Mouse (Mus musculus): ENCODE measurements around the gene Fan1. TPM values are rescaled to one million over a fixed set of nuclear protein-coding genes. Genes with fewer than 3 reads are reported as not detected.

The Fan1 gene
- polyA plus RNA-seq, 2 experiments, result 0.70 to 1.1 TPM

DNA sequence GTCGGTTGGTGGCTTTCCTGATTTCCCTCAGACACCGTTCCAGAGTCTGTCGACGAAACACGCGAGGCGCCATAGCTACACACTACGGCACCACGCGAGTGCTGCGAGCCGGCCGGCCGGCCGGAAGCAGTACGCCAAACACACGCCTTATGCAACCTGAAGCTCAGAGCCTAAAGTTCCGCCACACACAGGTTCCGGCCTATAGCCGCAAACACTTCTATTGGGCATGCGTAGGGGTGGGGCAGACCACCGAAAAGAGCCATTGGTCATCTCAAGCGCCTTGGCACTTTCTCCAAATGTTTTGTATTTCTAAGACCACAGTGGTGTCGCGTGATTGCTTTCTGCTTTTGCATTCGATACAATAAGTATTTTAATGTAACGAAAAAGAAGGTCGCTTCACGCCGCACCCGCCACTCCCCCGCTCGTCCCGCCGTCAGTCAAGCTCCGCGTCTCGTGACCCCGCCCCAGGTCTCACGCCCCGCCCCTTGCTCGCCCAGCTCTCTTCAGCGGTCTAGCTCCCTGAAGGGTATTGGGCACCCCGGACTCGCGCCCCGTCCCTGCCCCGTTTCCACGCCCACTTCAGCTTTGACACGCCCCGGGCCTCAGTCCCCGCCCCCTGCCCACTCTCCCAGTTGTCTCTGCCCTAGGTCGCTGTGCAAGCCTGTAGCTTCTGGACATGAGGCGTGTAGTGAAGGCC is 18.4 kb upstream of the Fan1 start, which contains the start of the genes Mphosph10 and Mcee:
Mphosph10 (minus strand) TSS at position 147 of the 697 bp plus-strand sequence.
Mcee (plus strand) TSS at position 486 of the 697 bp plus-strand sequence.
- Histone ChIP-seq H3K27ac (peak within 1 kb of the TSS; percentile 37), H3K27me3 (ENCODE audit: control insufficient read depth, insufficient read depth, low read length) (no peaks in the 10 kb centered on the region), H3K4me2 (ENCODE audit: low read depth) (peak within 1 kb of the TSS; percentile 86), H3K4me3 (ENCODE audit: insufficient read depth in 1 of 2, low read depth in 2 of 2, low read length in 2 of 2) (peak within 1 kb of the TSS; percentile 95 to 98), H3K36me3 (replicated peaks; ENCODE audit: control insufficient read depth, insufficient read depth, low read depth) (peaks cover 20% of the 10 kb centered on the region), H3K9ac (replicated peaks) (peak within 1 kb of the TSS; percentile 86), H3K4me1 (replicated peaks; ENCODE audit: control insufficient read depth in 2 of 2, insufficient read depth in 2 of 2, low read length in 1 of 2) (peaks cover 4 to 10% of the 10 kb centered on the region in 2 experiments; a peak in 2 of 4 replicates), H3K9me3 (ENCODE audit: control insufficient read depth, low read length) (no peaks in the 10 kb centered on the region)
- peak; percentile 98 for ATAC-seq (ENCODE audit: insufficient read depth)
- TF ChIP-seq CTCF (IDR thresholded peaks at IDR 0.05; ENCODE audit: low read depth) (no peak), EP300 (IDR thresholded peaks at IDR 0.05; ENCODE audit: low read depth) (peak; percentile 59; the same call in 1 of the 2 replicates)
- peak; percentile 93 for DNase-seq (ENCODE audit: low read depth in 3 of 3, low spot score in 3 of 3)
- under 1% methylated on average over 54 of the region's 54 CpGs for WGBS (ENCODE audit: insufficient replicate concordance)

DNA sequence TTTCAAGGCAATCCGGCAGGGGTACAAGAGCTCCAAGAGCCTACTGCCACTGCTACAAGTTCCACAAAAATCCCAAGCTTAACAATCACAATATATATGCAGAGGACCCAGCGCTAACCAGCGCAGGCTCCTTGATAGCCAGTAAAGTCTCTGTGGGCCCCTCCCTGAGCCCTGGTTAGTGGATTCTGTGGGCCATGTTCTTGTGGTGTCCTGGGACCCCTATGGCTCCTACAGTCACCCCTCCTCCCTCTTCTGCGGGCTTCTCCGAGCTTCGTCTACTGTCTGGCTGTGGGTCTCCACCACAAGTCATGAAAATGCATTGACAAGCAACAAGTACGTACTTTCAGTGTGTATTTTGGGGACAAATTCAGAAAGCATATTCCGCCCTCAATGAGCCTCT is 17.6 kb upstream of the Fan1 start:
- no peaks in the 10 kb centered on the region for H3K27me3 ChIP-seq (ENCODE audit: control insufficient read depth, insufficient read depth, low read length)
- ATAC-seq (ENCODE audit: insufficient read depth) (no peak), DNase-seq (ENCODE audit: low read depth in 3 of 3, low spot score in 3 of 3) (peak in 1 of 3 experiments; percentile 36)
- H3K4me2 ChIP-seq (ENCODE audit: low read depth), result peak overlapping the region; percentile 86
- peak overlapping the region; percentile 86 for H3K9ac ChIP-seq (replicated peaks)
- TF ChIP-seq EP300 (IDR thresholded peaks at IDR 0.05; ENCODE audit: low read depth), result no peak
- peaks cover 4 to 10% of the 10 kb centered on the region in 2 experiments; a peak in 2 of 4 replicates for H3K4me1 ChIP-seq (replicated peaks; ENCODE audit: control insufficient read depth in 2 of 2, insufficient read depth in 2 of 2, low read length in 1 of 2)
- H3K9me3 ChIP-seq (ENCODE audit: control insufficient read depth, low read length), result no peaks in the 10 kb centered on the region
- peak overlapping the region; percentile 95 to 98 for H3K4me3 ChIP-seq (ENCODE audit: insufficient read depth in 1 of 2, low read depth in 2 of 2, low read length in 2 of 2)
- peak overlapping the region; percentile 37 for H3K27ac ChIP-seq
- WGBS (ENCODE audit: insufficient replicate concordance), result under 1% methylated on average over 8 of the region's 8 CpGs
- peaks cover 28% of the 10 kb centered on the region for H3K36me3 ChIP-seq (replicated peaks; ENCODE audit: control insufficient read depth, insufficient read depth, low read depth)

DNA sequence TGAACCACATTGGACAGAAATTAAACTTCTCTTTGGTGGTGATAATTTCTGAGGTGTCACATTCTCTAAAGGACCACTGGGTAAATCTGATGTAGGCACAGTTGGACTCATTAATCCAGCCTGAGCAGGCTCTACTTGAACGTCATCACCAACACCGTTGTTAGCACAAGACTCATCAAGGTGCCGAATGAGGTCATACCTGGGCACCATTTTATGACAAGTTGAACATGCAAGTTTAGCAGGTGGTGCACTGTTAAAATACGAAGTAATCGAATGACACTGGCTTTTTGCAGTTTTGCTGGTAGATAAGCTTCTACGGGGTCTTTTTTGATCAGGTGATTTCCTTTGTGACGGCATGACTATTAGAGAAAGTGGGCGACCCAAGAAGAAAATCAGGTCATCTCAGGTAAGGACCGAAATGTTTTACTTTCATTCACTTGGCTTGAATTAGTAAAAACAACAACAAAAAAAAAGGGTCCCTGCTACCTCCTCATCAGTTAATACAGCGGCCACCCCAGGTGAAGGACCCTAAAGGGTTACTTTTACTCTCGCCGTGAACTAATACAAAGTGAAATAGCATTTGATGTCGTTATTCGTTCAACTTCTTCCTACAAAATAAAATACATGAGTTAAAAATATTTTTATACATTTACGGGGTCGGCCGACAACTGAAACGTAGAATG is 607 bp downstream of the Fan1 start:
- WGBS (ENCODE audit: insufficient replicate concordance), result 10% methylated on average over 18 of the region's 18 CpGs
- TF ChIP-seq EP300 (IDR thresholded peaks at IDR 0.05; ENCODE audit: low read depth) (no peak), CTCF (IDR thresholded peaks at IDR 0.05; ENCODE audit: low read depth) (no peak)
- no peaks in the 10 kb centered on the region for H3K9me3 ChIP-seq (ENCODE audit: control insufficient read depth, low read length)
- peak overlapping the region; percentile 69 for H3K27ac ChIP-seq
- peak overlapping the region; percentile 85 for H3K4me2 ChIP-seq (ENCODE audit: low read depth)
- ATAC-seq (ENCODE audit: insufficient read depth) (no peak; the same call in 1 of the 2 replicates), DNase-seq (ENCODE audit: low read depth in 3 of 3, low spot score in 3 of 3) (no peak)
- peak overlapping the region; percentile 80 for H3K9ac ChIP-seq (replicated peaks)
- H3K36me3 ChIP-seq (replicated peaks; ENCODE audit: control insufficient read depth, insufficient read depth, low read depth), result peaks cover 18% of the 10 kb centered on the region
- peaks cover 4 to 6% of the 10 kb centered on the region in 2 experiments; a peak in 3 of 4 replicates for H3K4me1 ChIP-seq (replicated peaks; ENCODE audit: control insufficient read depth in 2 of 2, insufficient read depth in 2 of 2, low read length in 1 of 2)
- no peaks in the 10 kb centered on the region for H3K27me3 ChIP-seq (ENCODE audit: control insufficient read depth, insufficient read depth, low read length)
- peak overlapping the region; percentile 73 to 84 for H3K4me3 ChIP-seq (ENCODE audit: insufficient read depth in 1 of 2, low read depth in 2 of 2, low read length in 2 of 2)

GRCm38 (mm10) chr7:64371940-64372878 is 1.7 kb downstream of the Fan1 start:
- Histone ChIP-seq H3K27ac (no peak overlapping the region), H3K4me2 (ENCODE audit: low read depth) (no peak overlapping the region), H3K4me3 (ENCODE audit: insufficient read depth in 1 of 2, low read depth in 2 of 2, low read length in 2 of 2) (no peak overlapping the region), H3K36me3 (replicated peaks; ENCODE audit: control insufficient read depth, insufficient read depth, low read depth) (peaks cover 7% of the 10 kb centered on the region), H3K9me3 (ENCODE audit: control insufficient read depth, low read length) (no peaks in the 10 kb centered on the region), H3K4me1 (replicated peaks; ENCODE audit: control insufficient read depth in 2 of 2, insufficient read depth in 2 of 2, low read length in 1 of 2) (peaks cover 4 to 6% of the 10 kb centered on the region in 2 experiments; a peak in 3 of 4 replicates), H3K9ac (replicated peaks) (no peak overlapping the region), H3K27me3 (ENCODE audit: control insufficient read depth, insufficient read depth, low read length) (no peaks in the 10 kb centered on the region)
- DNase-seq (ENCODE audit: low read depth in 3 of 3, low spot score in 3 of 3) (no peak), ATAC-seq (ENCODE audit: insufficient read depth) (no peak)
- 84% methylated on average over 23 of the region's 23 CpGs for WGBS (ENCODE audit: insufficient replicate concordance)
- TF ChIP-seq EP300 (IDR thresholded peaks at IDR 0.05; ENCODE audit: low read depth), result no peak
- TF ChIP-seq CTCF (IDR thresholded peaks at IDR 0.05; ENCODE audit: low read depth), result no peak
